Mouse (Mus musculus): Measurements from ENCODE around the gene Ccdc177. TPM values are rescaled to one million over a fixed set of nuclear protein-coding genes. Genes with fewer than 3 reads are reported as not detected.

The Ccdc177 gene
- polyA plus RNA-seq, 1 experiment = not detected

- H3ac ChIP-seq (ENCODE audit: control insufficient read depth, insufficient read length, low read depth) = no peak overlapping the region
- no peaks in the 10 kb centered on the region for H3K79me2 ChIP-seq (ENCODE audit: control insufficient read depth, insufficient read depth)
- H3K79me3 ChIP-seq (ENCODE audit: low read depth) = no peaks in the 10 kb centered on the region
- H3K27me3 ChIP-seq (ENCODE audit: control insufficient read depth, insufficient read depth, insufficient read length) = peaks cover 56% of the 10 kb centered on the region
- no peak overlapping the region for H3K4me3 ChIP-seq (ENCODE audit: insufficient read depth, poor library complexity, severe bottlenecking)
- no peaks in the 10 kb centered on the region for H3K36me3 ChIP-seq (ENCODE audit: control insufficient read depth, insufficient read depth)
- TF ChIP-seq USF1 (IDR thresholded peaks at IDR 0.05; ENCODE audit: low read depth) (no peak), MYOG (IDR thresholded peaks at IDR 0.05; ENCODE audit: control insufficient read depth, extremely low read depth, insufficient read length) (no peak), CTCF (IDR thresholded peaks at IDR 0.05; ENCODE audit: control insufficient read depth, insufficient read depth, insufficient read length) (no peak), CEBPB (IDR thresholded peaks at IDR 0.05; ENCODE audit: low read depth) (no peak), MYOD1 (IDR thresholded peaks at IDR 0.05; ENCODE audit: control insufficient read depth, insufficient read length, low read depth) (no peak), FOSL1 (IDR thresholded peaks at IDR 0.05; ENCODE audit: insufficient read depth, low read length, poor library complexity, severe bottlenecking) (no peak), MAX (IDR thresholded peaks at IDR 0.05) (no peak)
These were observed 1.7 kb downstream of the Ccdc177 start for GRCm38 (mm10) chr12:80758559-80759386.

- Histone ChIP-seq H3K79me2 (ENCODE audit: control insufficient read depth, insufficient read depth) (no peaks in the 10 kb centered on the region), H3K27me3 (ENCODE audit: control insufficient read depth, insufficient read depth, insufficient read length) (peaks cover 56% of the 10 kb centered on the region), H3K4me3 (ENCODE audit: insufficient read depth, poor library complexity, severe bottlenecking) (no peak overlapping the region), H3ac (ENCODE audit: control insufficient read depth, insufficient read length, low read depth) (no peak overlapping the region), H3K79me3 (ENCODE audit: low read depth) (no peaks in the 10 kb centered on the region), H3K36me3 (ENCODE audit: control insufficient read depth, insufficient read depth) (no peaks in the 10 kb centered on the region)
- TF ChIP-seq FOSL1 (IDR thresholded peaks at IDR 0.05; ENCODE audit: insufficient read depth, low read length, poor library complexity, severe bottlenecking) (no peak), MYOG (IDR thresholded peaks at IDR 0.05; ENCODE audit: control insufficient read depth, extremely low read depth, insufficient read length) (no peak), CEBPB (IDR thresholded peaks at IDR 0.05; ENCODE audit: low read depth) (no peak), MAX (IDR thresholded peaks at IDR 0.05) (no peak), MYOD1 (IDR thresholded peaks at IDR 0.05; ENCODE audit: control insufficient read depth, insufficient read length, low read depth) (no peak), USF1 (IDR thresholded peaks at IDR 0.05; ENCODE audit: low read depth) (no peak), CTCF (IDR thresholded peaks at IDR 0.05; ENCODE audit: control insufficient read depth, insufficient read depth, insufficient read length) (no peak)
These were observed 2.5 kb downstream of the Ccdc177 start for GRCm38 (mm10) chr12:80757751-80758558.

- TF ChIP-seq MAX (IDR thresholded peaks at IDR 0.05) = no peak
- no peak for TF ChIP-seq CEBPB (IDR thresholded peaks at IDR 0.05; ENCODE audit: low read depth)
- no peak for TF ChIP-seq USF1 (IDR thresholded peaks at IDR 0.05; ENCODE audit: low read depth)
- TF ChIP-seq FOSL1 (IDR thresholded peaks at IDR 0.05; ENCODE audit: insufficient read depth, low read length, poor library complexity, severe bottlenecking) = no peak
- no peak for TF ChIP-seq CTCF (IDR thresholded peaks at IDR 0.05; ENCODE audit: control insufficient read depth, insufficient read depth, insufficient read length)
- no peak for TF ChIP-seq MYOD1 (IDR thresholded peaks at IDR 0.05; ENCODE audit: control insufficient read depth, insufficient read length, low read depth)
- no peak for TF ChIP-seq MYOG (IDR thresholded peaks at IDR 0.05; ENCODE audit: control insufficient read depth, extremely low read depth, insufficient read length)
- Histone ChIP-seq H3K79me2 (ENCODE audit: control insufficient read depth, insufficient read depth) (no peaks in the 10 kb centered on the region), H3ac (ENCODE audit: control insufficient read depth, insufficient read length, low read depth) (no peak overlapping the region), H3K4me3 (ENCODE audit: insufficient read depth, poor library complexity, severe bottlenecking) (no peak overlapping the region), H3K79me3 (ENCODE audit: low read depth) (no peaks in the 10 kb centered on the region), H3K27me3 (ENCODE audit: control insufficient read depth, insufficient read depth, insufficient read length) (peaks cover 28% of the 10 kb centered on the region), H3K36me3 (ENCODE audit: control insufficient read depth, insufficient read depth) (no peaks in the 10 kb centered on the region)
These were observed 8.9 kb downstream of the Ccdc177 start for GRCm38 (mm10) chr12:80751556-80751955.

- no peaks in the 10 kb centered on the region for H3K36me3 ChIP-seq (ENCODE audit: control insufficient read depth, insufficient read depth)
- TF ChIP-seq CTCF (IDR thresholded peaks at IDR 0.05; ENCODE audit: control insufficient read depth, insufficient read depth, insufficient read length) = no peak
- TF ChIP-seq MYOG (IDR thresholded peaks at IDR 0.05; ENCODE audit: control insufficient read depth, extremely low read depth, insufficient read length) = no peak
- no peak for TF ChIP-seq USF1 (IDR thresholded peaks at IDR 0.05; ENCODE audit: low read depth)
- TF ChIP-seq MAX (IDR thresholded peaks at IDR 0.05) = no peak
- TF ChIP-seq MYOD1 (IDR thresholded peaks at IDR 0.05; ENCODE audit: control insufficient read depth, insufficient read length, low read depth) = no peak
- TF ChIP-seq CEBPB (IDR thresholded peaks at IDR 0.05; ENCODE audit: low read depth) = no peak
- no peak for TF ChIP-seq FOSL1 (IDR thresholded peaks at IDR 0.05; ENCODE audit: insufficient read depth, low read length, poor library complexity, severe bottlenecking)
- no peak overlapping the region for H3ac ChIP-seq (ENCODE audit: control insufficient read depth, insufficient read length, low read depth)
- H3K4me3 ChIP-seq (ENCODE audit: insufficient read depth, poor library complexity, severe bottlenecking) = no peak overlapping the region
- H3K27me3 ChIP-seq (ENCODE audit: control insufficient read depth, insufficient read depth, insufficient read length) = peaks cover 32% of the 10 kb centered on the region
- H3K79me2 ChIP-seq (ENCODE audit: control insufficient read depth, insufficient read depth) = no peaks in the 10 kb centered on the region
- no peaks in the 10 kb centered on the region for H3K79me3 ChIP-seq (ENCODE audit: low read depth)
These were observed 14.3 kb downstream of the Ccdc177 start for GRCm38 (mm10) chr12:80746031-80746813.

- Histone ChIP-seq H3K4me3 (ENCODE audit: insufficient read depth, poor library complexity, severe bottlenecking) (no peak overlapping the region), H3K27me3 (ENCODE audit: control insufficient read depth, insufficient read depth, insufficient read length) (peaks cover 37% of the 10 kb centered on the region), H3ac (ENCODE audit: control insufficient read depth, insufficient read length, low read depth) (no peak overlapping the region), H3K36me3 (ENCODE audit: control insufficient read depth, insufficient read depth) (no peaks in the 10 kb centered on the region), H3K79me2 (ENCODE audit: control insufficient read depth, insufficient read depth) (no peaks in the 10 kb centered on the region), H3K79me3 (ENCODE audit: low read depth) (no peaks in the 10 kb centered on the region)
- TF ChIP-seq MYOD1 (IDR thresholded peaks at IDR 0.05; ENCODE audit: control insufficient read depth, insufficient read length, low read depth) (no peak), USF1 (IDR thresholded peaks at IDR 0.05; ENCODE audit: low read depth) (no peak), CEBPB (IDR thresholded peaks at IDR 0.05; ENCODE audit: low read depth) (no peak), CTCF (IDR thresholded peaks at IDR 0.05; ENCODE audit: control insufficient read depth, insufficient read depth, insufficient read length) (no peak), MAX (IDR thresholded peaks at IDR 0.05) (no peak), MYOG (IDR thresholded peaks at IDR 0.05; ENCODE audit: control insufficient read depth, extremely low read depth, insufficient read length) (no peak), FOSL1 (IDR thresholded peaks at IDR 0.05; ENCODE audit: insufficient read depth, low read length, poor library complexity, severe bottlenecking) (no peak)
These were observed 15.9 kb downstream of the Ccdc177 start for GRCm38 (mm10) chr12:80744614-80745013.
